Mouse (Mus musculus): ENCODE measurements at regions not wholly inside any gene's neighbourhood (a gene's known extent, or its start where the extent isn't known, plus 50 kb on each side); places are given as distances from the start of the nearest gene placed in this dataset.

GRCm38 (mm10) chr11:111290537-111290936 is 224.6 kb downstream of the Kcnj2 start:
- H3K27me3 ChIP-seq (replicated peaks; ENCODE audit: control insufficient read depth, insufficient read depth, low read length) = no peaks in the 10 kb centered on the region
- DNase-seq (ENCODE audit: low spot score) = no peak
- H3K4me1 ChIP-seq (ENCODE audit: control insufficient read depth, insufficient read depth, low read length) = no peaks in the 10 kb centered on the region
- ATAC-seq (ENCODE audit: low read depth) = no peak
- H3K36me3 ChIP-seq (ENCODE audit: control insufficient read depth, insufficient read depth, low read length) = no peaks in the 10 kb centered on the region
- no peak overlapping the region for H3K9ac ChIP-seq (ENCODE audit: low read depth, low read length)
- no peak overlapping the region for H3K4me3 ChIP-seq (ENCODE audit: low read depth, low read length)
- H3K9me3 ChIP-seq (ENCODE audit: control insufficient read depth, low read length) = peaks cover 9% of the 10 kb centered on the region; the same call in 1 of the 2 replicates
- no peak overlapping the region for H3K27ac ChIP-seq (replicated peaks; ENCODE audit: low read depth, low read length)
- H3K4me2 ChIP-seq (ENCODE audit: low read depth, low read length) = no peak overlapping the region

GRCm38 (mm10) chr11:111296309-111296721 is 230.4 kb downstream of the Kcnj2 start:
- Histone ChIP-seq H3K4me3 (ENCODE audit: low read depth, low read length) (no peak overlapping the region), H3K4me1 (ENCODE audit: control insufficient read depth, insufficient read depth, low read length) (no peaks in the 10 kb centered on the region), H3K36me3 (ENCODE audit: control insufficient read depth, insufficient read depth, low read length) (no peaks in the 10 kb centered on the region), H3K27me3 (replicated peaks; ENCODE audit: control insufficient read depth, insufficient read depth, low read length) (no peaks in the 10 kb centered on the region), H3K9me3 (ENCODE audit: control insufficient read depth, low read length) (peaks cover 9% of the 10 kb centered on the region; the same call in 1 of the 2 replicates), H3K4me2 (ENCODE audit: low read depth, low read length) (no peak overlapping the region), H3K9ac (ENCODE audit: low read depth, low read length) (no peak overlapping the region), H3K27ac (replicated peaks; ENCODE audit: low read depth, low read length) (no peak overlapping the region)
- ATAC-seq (ENCODE audit: low read depth) (no peak), DNase-seq (ENCODE audit: low spot score) (peak; percentile 23)
- WGBS = 33% methylated on average over 9 of the region's 9 CpGs

GRCm38 (mm10) chr11:111312802-111313201 is 246.8 kb downstream of the Kcnj2 start:
- no peak overlapping the region for H3K9ac ChIP-seq (ENCODE audit: low read depth, low read length)
- no peak overlapping the region for H3K27ac ChIP-seq (replicated peaks; ENCODE audit: low read depth, low read length)
- no peaks in the 10 kb centered on the region for H3K9me3 ChIP-seq (ENCODE audit: control insufficient read depth, low read length)
- ATAC-seq (ENCODE audit: low read depth) = no peak
- no peak overlapping the region for H3K4me3 ChIP-seq (ENCODE audit: low read depth, low read length)
- DNase-seq (ENCODE audit: low spot score) = no peak
- no peak overlapping the region for H3K4me2 ChIP-seq (ENCODE audit: low read depth, low read length)
- 47% methylated on average over 3 of the region's 3 CpGs for WGBS
- H3K4me1 ChIP-seq (ENCODE audit: control insufficient read depth, insufficient read depth, low read length) = no peaks in the 10 kb centered on the region
- H3K27me3 ChIP-seq (replicated peaks; ENCODE audit: control insufficient read depth, insufficient read depth, low read length) = no peaks in the 10 kb centered on the region
- no peaks in the 10 kb centered on the region for H3K36me3 ChIP-seq (ENCODE audit: control insufficient read depth, insufficient read depth, low read length)

GRCm38 (mm10) chr11:111313566-111313965 is 247.6 kb downstream of the Kcnj2 start:
- ATAC-seq (ENCODE audit: low read depth) (no peak), DNase-seq (ENCODE audit: low spot score) (no peak)
- no peaks in the 10 kb centered on the region for H3K27me3 ChIP-seq (replicated peaks; ENCODE audit: control insufficient read depth, insufficient read depth, low read length)
- H3K9ac ChIP-seq (ENCODE audit: low read depth, low read length) = no peak overlapping the region
- no peak overlapping the region for H3K27ac ChIP-seq (replicated peaks; ENCODE audit: low read depth, low read length)
- no peaks in the 10 kb centered on the region for H3K36me3 ChIP-seq (ENCODE audit: control insufficient read depth, insufficient read depth, low read length)
- 73% methylated on average over 3 of the region's 3 CpGs for WGBS
- no peaks in the 10 kb centered on the region for H3K9me3 ChIP-seq (ENCODE audit: control insufficient read depth, low read length)
- H3K4me2 ChIP-seq (ENCODE audit: low read depth, low read length) = no peak overlapping the region
- H3K4me1 ChIP-seq (ENCODE audit: control insufficient read depth, insufficient read depth, low read length) = no peaks in the 10 kb centered on the region
- no peak overlapping the region for H3K4me3 ChIP-seq (ENCODE audit: low read depth, low read length)

- ATAC-seq (ENCODE audit: low read depth) (no peak), DNase-seq (ENCODE audit: low spot score) (no peak)
- H3K9ac ChIP-seq (ENCODE audit: low read depth, low read length) = no peak overlapping the region
- no peaks in the 10 kb centered on the region for H3K36me3 ChIP-seq (ENCODE audit: control insufficient read depth, insufficient read depth, low read length)
- H3K27me3 ChIP-seq (replicated peaks; ENCODE audit: control insufficient read depth, insufficient read depth, low read length) = no peaks in the 10 kb centered on the region
- H3K4me1 ChIP-seq (ENCODE audit: control insufficient read depth, insufficient read depth, low read length) = no peaks in the 10 kb centered on the region
- H3K4me3 ChIP-seq (ENCODE audit: low read depth, low read length) = no peak overlapping the region
- 29% methylated on average over 5 of the region's 5 CpGs for WGBS
- no peaks in the 10 kb centered on the region for H3K9me3 ChIP-seq (ENCODE audit: control insufficient read depth, low read length)
- no peak overlapping the region for H3K4me2 ChIP-seq (ENCODE audit: low read depth, low read length)
- no peak overlapping the region for H3K27ac ChIP-seq (replicated peaks; ENCODE audit: low read depth, low read length)
Observed at GRCm38 (mm10) chr11:111321576-111321975, 255.6 kb downstream of the Kcnj2 start.

- Histone ChIP-seq H3K4me3 (ENCODE audit: low read depth, low read length) (no peak overlapping the region), H3K36me3 (ENCODE audit: control insufficient read depth, insufficient read depth, low read length) (no peaks in the 10 kb centered on the region), H3K4me1 (ENCODE audit: control insufficient read depth, insufficient read depth, low read length) (no peaks in the 10 kb centered on the region), H3K9me3 (ENCODE audit: control insufficient read depth, low read length) (no peaks in the 10 kb centered on the region), H3K27ac (replicated peaks; ENCODE audit: low read depth, low read length) (no peak overlapping the region), H3K9ac (ENCODE audit: low read depth, low read length) (no peak overlapping the region), H3K4me2 (ENCODE audit: low read depth, low read length) (no peak overlapping the region), H3K27me3 (replicated peaks; ENCODE audit: control insufficient read depth, insufficient read depth, low read length) (no peaks in the 10 kb centered on the region)
- DNase-seq (ENCODE audit: low spot score) = no peak
- ATAC-seq (ENCODE audit: low read depth) = no peak
- 59% methylated on average over 5 of the region's 5 CpGs for WGBS
Observed at GRCm38 (mm10) chr11:111324453-111325010, 258.6 kb downstream of the Kcnj2 start.

GRCm38 (mm10) chr11:111326915-111327314 is 261.0 kb downstream of the Kcnj2 start:
- Histone ChIP-seq H3K4me1 (ENCODE audit: control insufficient read depth, insufficient read depth, low read length) (no peaks in the 10 kb centered on the region), H3K4me2 (ENCODE audit: low read depth, low read length) (no peak overlapping the region), H3K9me3 (ENCODE audit: control insufficient read depth, low read length) (no peaks in the 10 kb centered on the region), H3K4me3 (ENCODE audit: low read depth, low read length) (no peak overlapping the region), H3K27ac (replicated peaks; ENCODE audit: low read depth, low read length) (no peak overlapping the region), H3K9ac (ENCODE audit: low read depth, low read length) (no peak overlapping the region), H3K27me3 (replicated peaks; ENCODE audit: control insufficient read depth, insufficient read depth, low read length) (no peaks in the 10 kb centered on the region), H3K36me3 (ENCODE audit: control insufficient read depth, insufficient read depth, low read length) (no peaks in the 10 kb centered on the region)
- ATAC-seq (ENCODE audit: low read depth) (no peak), DNase-seq (ENCODE audit: low spot score) (no peak)
- WGBS = 75% methylated on average over 3 of the region's 3 CpGs

GRCm38 (mm10) chr11:111328258-111328657 is 262.3 kb downstream of the Kcnj2 start:
- DNase-seq (ENCODE audit: low spot score) = no peak

GRCm38 (mm10) chr11:111331592-111331991 is 265.6 kb downstream of the Kcnj2 start:
- no peak overlapping the region for H3K9ac ChIP-seq (ENCODE audit: low read depth, low read length)
- no peaks in the 10 kb centered on the region for H3K4me1 ChIP-seq (ENCODE audit: control insufficient read depth, insufficient read depth, low read length)
- no peaks in the 10 kb centered on the region for H3K36me3 ChIP-seq (ENCODE audit: control insufficient read depth, insufficient read depth, low read length)
- H3K9me3 ChIP-seq (ENCODE audit: control insufficient read depth, low read length) = no peaks in the 10 kb centered on the region
- ATAC-seq (ENCODE audit: low read depth) (no peak), DNase-seq (ENCODE audit: low spot score) (no peak)
- H3K4me2 ChIP-seq (ENCODE audit: low read depth, low read length) = no peak overlapping the region
- no peaks in the 10 kb centered on the region for H3K27me3 ChIP-seq (replicated peaks; ENCODE audit: control insufficient read depth, insufficient read depth, low read length)
- H3K4me3 ChIP-seq (ENCODE audit: low read depth, low read length) = no peak overlapping the region
- H3K27ac ChIP-seq (replicated peaks; ENCODE audit: low read depth, low read length) = no peak overlapping the region

More at GRCm38 (mm10) chr11:111328258-111328657, 262.3 kb downstream of the Kcnj2 start:
- H3K4me3 ChIP-seq (ENCODE audit: low read depth, low read length) = no peak overlapping the region
- no peaks in the 10 kb centered on the region for H3K4me1 ChIP-seq (ENCODE audit: control insufficient read depth, insufficient read depth, low read length)
- WGBS = 61% methylated on average over 1 of the region's 1 CpGs
- H3K9ac ChIP-seq (ENCODE audit: low read depth, low read length) = no peak overlapping the region
- H3K27ac ChIP-seq (replicated peaks; ENCODE audit: low read depth, low read length) = no peak overlapping the region
- H3K9me3 ChIP-seq (ENCODE audit: control insufficient read depth, low read length) = no peaks in the 10 kb centered on the region
- no peak overlapping the region for H3K4me2 ChIP-seq (ENCODE audit: low read depth, low read length)
- no peak for ATAC-seq (ENCODE audit: low read depth)
- H3K36me3 ChIP-seq (ENCODE audit: control insufficient read depth, insufficient read depth, low read length) = no peaks in the 10 kb centered on the region
- H3K27me3 ChIP-seq (replicated peaks; ENCODE audit: control insufficient read depth, insufficient read depth, low read length) = no peaks in the 10 kb centered on the region
